Mouse (Mus musculus) small intestine, adult 2 months (tissue): ENCODE measurements at regions not wholly inside any gene's neighbourhood (a gene's known extent, or its start where the extent isn't known, plus 50 kb on each side); places are given as distances from the start of the nearest gene placed in this dataset.

Experiments
- CTCF ChIP-seq: fragments of 200-500 bp; IDR thresholded peaks from 2 replicates; pipeline ENCODE4 v1.5.1; 2012; ENCODE audit warnings: low read depth, mild to moderate bottlenecking, control low read depth, inconsistent platforms, low read length, moderate library complexity, mixed read lengths; ENCODE audit not compliant: insufficient replicate concordance, insufficient read length; ENCODE audit errors: extremely low read depth
- POLR2A ChIP-seq: fragments of 200-500 bp; IDR thresholded peaks from 2 replicates; pipeline ENCODE4 v1.6.1; 2012; ENCODE audit warnings: low read depth, mild to moderate bottlenecking, control low read depth, inconsistent platforms, low read length, moderate library complexity

DNA sequence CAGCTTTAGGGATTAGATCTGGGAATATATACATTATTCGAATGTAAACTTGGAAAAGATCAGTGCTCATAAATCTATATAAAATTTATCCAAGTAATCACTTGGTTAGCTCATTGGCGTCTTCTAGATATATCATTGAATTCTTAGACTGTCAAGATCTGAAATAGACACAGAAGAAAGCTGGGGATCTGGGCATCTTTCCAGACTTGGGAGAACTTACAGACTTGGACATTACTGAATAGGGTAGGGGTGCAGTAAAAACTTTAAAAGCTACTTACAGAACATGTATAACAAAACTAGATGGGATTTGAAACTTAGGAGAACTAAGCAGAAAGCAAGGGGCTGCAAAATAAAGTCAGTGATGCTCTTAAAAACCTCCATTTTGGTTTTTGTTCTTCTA is 585.6 kb downstream of the Smarca1 start:
- TF ChIP-seq CTCF: no peak
- TF ChIP-seq POLR2A: no peak
